Mouse (Mus musculus): Measurements from ENCODE around the gene Vwa1.
"Not testable (repeated sequence)": the region's sequence is repeated elsewhere in the genome, so short reads cannot be mapped to it uniquely, and the experiment has no call there.

Gene Vwa1

GRCm38 (mm10) chr4:155745136-155745535 lies 29.4 kb downstream of the Vwa1 start:
- no peak for DNase-seq (ENCODE audit: low spot score)

- DNase-seq (ENCODE audit: low spot score): no peak
Measured at GRCm38 (mm10) chr4:155744474-155744873, 30.0 kb downstream of the Vwa1 start.

DNA sequence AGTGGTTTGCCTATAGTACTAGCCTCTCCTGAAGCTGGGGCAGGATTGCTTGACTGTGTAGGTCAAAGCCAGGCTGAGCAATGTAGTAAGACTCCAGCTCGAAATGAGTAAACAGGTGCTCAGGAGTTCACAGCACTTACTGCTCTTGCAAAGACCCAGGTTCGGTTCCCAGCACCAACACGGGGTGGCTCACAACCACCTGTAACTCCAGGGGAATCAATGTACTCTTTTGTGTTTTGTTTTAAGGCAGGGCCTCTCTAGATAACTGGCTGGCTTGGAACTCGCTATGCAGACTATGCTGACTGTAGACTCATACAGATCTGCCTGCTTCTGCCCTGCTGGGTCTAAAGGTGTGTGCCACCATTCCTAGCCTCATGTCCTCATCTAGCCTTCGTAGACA lies 31.8 kb downstream of the Vwa1 start:
- DNase-seq (ENCODE audit: low spot score): no peak

DNA sequence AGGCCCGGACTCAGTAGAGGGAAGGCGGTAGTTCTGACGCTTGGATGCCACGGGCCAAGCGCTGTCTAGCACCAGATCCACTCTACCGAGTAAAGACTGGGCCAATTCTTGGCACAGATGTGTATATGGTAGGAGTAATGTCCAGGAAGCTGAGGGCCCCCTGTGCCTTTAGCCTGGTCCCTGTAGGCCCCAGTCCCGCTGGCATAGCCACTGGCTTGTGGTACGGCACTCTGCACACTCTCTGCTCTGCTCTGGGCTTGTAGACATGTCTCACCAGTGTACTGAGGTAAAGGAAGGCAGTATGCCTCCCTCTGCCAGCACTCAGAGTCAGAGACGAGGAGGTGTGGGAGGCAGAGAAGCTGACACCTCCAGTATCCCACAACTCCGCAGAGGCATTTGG lies 33.8 kb downstream of the Vwa1 start:
- DNase-seq (ENCODE audit: low spot score): not testable (repeated sequence)

DNA sequence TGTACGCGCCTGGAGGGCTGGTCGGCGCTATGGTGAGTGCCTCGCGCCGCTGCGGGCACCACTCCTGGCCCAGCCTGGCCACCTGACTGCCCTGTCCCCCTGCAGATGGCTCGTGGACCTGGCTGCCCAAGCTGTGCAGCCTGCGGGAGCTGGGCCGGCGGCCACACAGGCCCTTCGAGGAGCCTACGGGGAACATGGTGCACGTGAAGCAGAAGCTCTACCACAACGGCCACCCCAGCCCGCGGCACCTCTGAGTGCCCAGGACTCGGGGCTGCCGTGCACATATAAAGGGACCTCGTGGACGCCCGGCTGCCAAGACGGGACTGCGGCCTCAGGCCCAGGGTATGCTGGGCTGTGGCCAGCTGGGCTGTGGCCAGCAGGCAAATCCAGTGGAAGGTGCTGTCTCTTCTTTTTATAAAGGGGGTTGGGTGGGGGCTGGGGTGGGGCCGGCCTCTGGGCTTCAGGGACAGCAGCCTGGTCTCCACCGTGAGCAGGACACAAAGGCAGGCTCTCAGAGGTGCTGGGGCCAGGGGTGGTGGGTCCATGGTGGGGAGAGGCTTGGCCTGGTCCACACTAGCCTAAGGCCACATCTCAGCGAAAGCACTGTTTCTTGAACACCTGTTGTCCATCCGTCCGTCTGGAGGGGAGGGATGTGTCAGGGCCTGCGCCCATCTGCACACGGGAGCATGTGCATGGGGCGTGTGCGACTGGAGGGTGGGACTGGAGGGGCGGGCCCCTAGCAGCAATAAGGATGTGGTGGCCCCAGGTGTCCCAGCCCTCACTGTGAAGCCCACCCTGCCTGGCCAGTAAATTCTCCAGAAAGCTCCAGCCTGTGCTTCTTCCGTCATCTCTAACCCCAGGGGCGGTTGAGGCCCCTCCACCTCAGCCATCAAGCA lies 34.5 kb downstream of the Vwa1 start:
- DNase-seq (ENCODE audit: low spot score): no peak

GRCm38 (mm10) chr4:155739152-155739551 lies 35.3 kb downstream of the Vwa1 start:
- DNase-seq (ENCODE audit: low spot score): no peak

- DNase-seq (ENCODE audit: low spot score): no peak
Measured at GRCm38 (mm10) chr4:155738262-155738661, 36.2 kb downstream of the Vwa1 start.

- no peak for DNase-seq (ENCODE audit: low spot score)
Measured at GRCm38 (mm10) chr4:155736421-155736820, 38.1 kb downstream of the Vwa1 start.

DNA sequence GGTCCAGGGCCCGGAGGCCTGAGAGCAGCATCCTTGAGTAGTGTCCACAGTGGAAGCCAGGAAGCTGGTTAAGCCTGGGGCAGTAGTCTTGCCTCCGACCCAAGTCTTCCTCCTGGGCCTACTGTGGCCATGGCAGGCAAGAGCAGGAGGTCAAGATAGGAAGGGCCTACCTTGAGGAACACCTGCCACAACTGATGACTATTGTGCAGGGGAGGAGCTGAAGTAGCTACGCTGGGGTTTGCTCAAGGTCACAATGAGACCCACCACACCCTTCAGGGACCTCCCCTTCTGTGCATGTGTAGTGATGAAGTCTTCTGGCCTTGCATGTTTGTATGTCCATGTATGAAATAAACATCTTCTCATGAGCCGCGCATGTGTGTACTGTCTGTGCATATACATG lies 38.7 kb downstream of the Vwa1 start:
- DNase-seq (ENCODE audit: low spot score): no peak

GRCm38 (mm10) chr4:155734951-155735702 lies 39.4 kb downstream of the Vwa1 start:
- peak; percentile 12 for DNase-seq (ENCODE audit: low spot score)

DNA sequence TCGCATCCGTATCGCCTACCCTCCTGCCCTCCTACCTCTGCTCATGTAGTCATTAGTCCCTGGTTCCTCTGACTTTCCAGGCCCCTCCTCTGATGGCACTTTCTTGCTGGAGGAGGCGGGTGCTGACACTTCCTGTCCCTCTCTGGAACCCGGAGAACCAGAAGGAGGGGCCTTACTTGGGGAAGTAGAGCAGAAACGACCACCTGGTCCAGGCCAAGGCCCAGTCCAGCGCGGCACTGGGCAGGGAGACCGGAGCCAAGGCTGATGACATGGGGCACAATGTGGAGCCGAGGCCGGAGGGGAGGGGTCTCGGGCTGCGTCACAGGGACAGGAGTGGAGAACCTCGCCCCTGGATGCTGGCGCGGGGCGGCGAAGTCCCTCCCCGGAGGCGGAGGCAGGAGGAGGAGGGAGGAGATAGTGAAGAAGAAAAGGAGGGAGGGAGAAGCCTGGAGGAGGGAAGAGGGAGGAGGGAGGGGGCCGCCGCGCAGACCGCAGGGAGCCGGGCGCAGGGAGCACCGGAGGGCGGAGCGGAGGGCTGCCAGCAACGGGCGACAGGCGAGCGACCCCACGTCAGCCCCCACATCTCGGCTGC lies 40.1 kb downstream of the Vwa1 start, which contains the start of gene Tmem240:
Tmem240 (plus strand) TSS at position 451 of the 592 bp plus-strand sequence.
- peak; percentile 91 for DNase-seq (ENCODE audit: low spot score)

GRCm38 (mm10) chr4:155733267-155733666 lies 41.2 kb downstream of the Vwa1 start:
- DNase-seq (ENCODE audit: low spot score): no peak

- DNase-seq (ENCODE audit: low spot score): no peak
Measured at GRCm38 (mm10) chr4:155727993-155728392, 46.5 kb downstream of the Vwa1 start.

DNA sequence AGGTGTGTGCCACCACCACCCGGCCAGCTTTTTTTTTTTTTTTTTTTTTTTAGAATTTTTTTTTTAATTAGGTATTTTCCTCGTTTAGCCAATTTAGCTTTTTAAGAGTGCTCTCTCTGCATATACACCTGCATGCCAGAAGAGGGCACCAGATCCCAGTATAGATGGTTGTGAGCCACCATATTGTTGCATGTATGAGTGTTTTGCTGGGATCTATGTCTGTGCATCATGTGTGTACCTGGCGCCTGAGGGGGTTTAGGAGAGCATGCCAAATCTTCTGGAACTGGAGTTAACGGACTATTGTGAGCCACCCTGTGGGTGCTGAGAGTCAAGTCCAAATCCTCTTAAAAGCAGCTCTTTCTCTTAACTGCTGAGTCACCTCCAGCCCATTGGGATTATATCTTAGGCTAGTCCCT lies 52.8 kb downstream of the Vwa1 start:
- DNase-seq (ENCODE audit: low spot score): peak; percentile 29

Data from lung, postnatal 25 days (tissue).